In the genomic region with DNA sequence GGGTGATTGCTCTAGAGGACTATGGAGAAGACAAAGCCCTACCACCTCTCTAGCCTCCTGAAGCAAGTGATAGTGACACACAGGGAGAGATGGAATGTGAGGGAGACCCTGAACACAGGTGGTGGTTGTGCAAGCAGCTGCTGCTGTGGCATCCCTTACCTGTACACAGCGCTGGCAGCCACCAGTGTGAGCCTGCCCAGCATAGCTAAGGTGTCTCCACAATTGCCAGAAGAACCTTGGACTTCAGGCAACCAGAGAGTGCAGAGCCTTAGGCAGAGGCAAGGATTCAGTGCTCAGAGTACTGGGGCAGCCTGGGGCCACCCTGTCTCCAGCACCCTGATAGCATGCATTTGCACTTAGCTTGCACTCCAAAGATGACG, we compare ENCODE assay signal across 8 mouse cellular contexts.
DNase-seq lines count a peak whose midpoint lies in the region; ATAC-seq and TF ChIP-seq lines count a peak whose summit lies in the region.

No protein-coding gene starts in this region.

- no peak for DNase-seq in heart, embryonic 10.5 days (ENCODE audit: low spot score)
- no peak for DNase-seq in heart, postnatal 36 days
- DNase-seq in testis, postnatal 10 days (ENCODE audit: low spot score): peak; percentile 22
- no peak for DNase-seq in testis, postnatal 14 days (ENCODE audit: low spot score)
- no peak for DNase-seq in liver, embryonic 14.5 days (ENCODE audit: low read depth in 3 of 3, low spot score in 3 of 3)
- DNase-seq in stomach, postnatal 0 days (ENCODE audit: low spot score): no peak
- no peak for DNase-seq in adrenal gland, postnatal 4 days (ENCODE audit: low spot score in 2 of 2)
- DNase-seq in gastrocnemius, postnatal 14 days: no peak

- TF ChIP-seq CTCF in liver, embryonic 14.5 days (IDR thresholded peaks at IDR 0.05; ENCODE audit: low read depth): no peak
- no peak for TF ChIP-seq CTCF in stomach, postnatal 0 days (IDR thresholded peaks at IDR 0.05; ENCODE audit: low read depth)

- no peaks in the 10 kb centered on the region for H3K36me3 ChIP-seq in heart, embryonic 10.5 days
- no peaks in the 10 kb centered on the region for H3K36me3 ChIP-seq in liver, embryonic 14.5 days (replicated peaks; ENCODE audit: control insufficient read depth, insufficient read depth, low read depth)
- no peaks in the 10 kb centered on the region for H3K36me3 ChIP-seq in stomach, postnatal 0 days (ENCODE audit: control insufficient read depth, insufficient read depth, low read length)

- H3K4me3 ChIP-seq in heart, embryonic 10.5 days: peak overlapping the region; percentile 44
- no peak overlapping the region for H3K4me3 ChIP-seq in liver, embryonic 14.5 days (ENCODE audit: insufficient read depth in 1 of 2, low read depth in 2 of 2, low read length in 2 of 2)
- H3K4me3 ChIP-seq in stomach, postnatal 0 days (ENCODE audit: low read depth, low read length): 0 out of 2 replicates have a peak overlapping the region, but pooled peaks have one; percentile 6

- TF ChIP-seq EP300 in liver, embryonic 14.5 days (IDR thresholded peaks at IDR 0.05; ENCODE audit: low read depth): no peak
- TF ChIP-seq EP300 in stomach, postnatal 0 days (optimal IDR thresholded peaks at IDR 0.05): no peak

- peak overlapping the region; percentile 37; the same call in 1 of the 2 replicates for H3K4me2 ChIP-seq in liver, embryonic 14.5 days (ENCODE audit: low read depth)
- peak overlapping the region; percentile 44 for H3K4me2 ChIP-seq in stomach, postnatal 0 days (replicated peaks; ENCODE audit: low read depth)

- H3K9ac ChIP-seq in liver, embryonic 14.5 days (replicated peaks): no peak overlapping the region
- H3K9ac ChIP-seq in stomach, postnatal 0 days (ENCODE audit: low read length): no peak overlapping the region

- ATAC-seq in liver, embryonic 14.5 days (ENCODE audit: insufficient read depth): no peak
- ATAC-seq in stomach, postnatal 0 days (ENCODE audit: low FRiP score, low TSS enrichment): peak; percentile 54; the same call in 1 of the 2 replicates

- 31% methylated on average over 2 of the region's 2 CpGs for WGBS in heart, embryonic 10.5 days
- WGBS in liver, embryonic 14.5 days (ENCODE audit: insufficient replicate concordance): 29% methylated on average over 2 of the region's 2 CpGs
- WGBS in stomach, postnatal 0 days: 21% methylated on average over 2 of the region's 2 CpGs

- no peaks in the 10 kb centered on the region for H3K27me3 ChIP-seq in heart, embryonic 10.5 days (ENCODE audit: insufficient read depth, poor library complexity, severe bottlenecking)
- no peaks in the 10 kb centered on the region for H3K27me3 ChIP-seq in liver, embryonic 14.5 days (ENCODE audit: control insufficient read depth, insufficient read depth, low read length)
- H3K27me3 ChIP-seq in stomach, postnatal 0 days (ENCODE audit: control insufficient read depth, insufficient read depth, low read length): no peaks in the 10 kb centered on the region

- intact Hi-C loops in heart, postnatal 36 days (cut with DNase I): no loop called here
- intact Hi-C loops in gastrocnemius, postnatal 14 days (cut with DNase I; ENCODE audit: low total_unique reads): no loop called here

- H3K27ac ChIP-seq in heart, embryonic 10.5 days: no peak overlapping the region
- no peak overlapping the region for H3K27ac ChIP-seq in liver, embryonic 14.5 days
- no peak overlapping the region for H3K27ac ChIP-seq in stomach, postnatal 0 days (replicated peaks)

- H3K9me3 ChIP-seq in heart, embryonic 10.5 days: no peaks in the 10 kb centered on the region
- H3K9me3 ChIP-seq in liver, embryonic 14.5 days (ENCODE audit: control insufficient read depth, low read length): no peaks in the 10 kb centered on the region
- no peaks in the 10 kb centered on the region for H3K9me3 ChIP-seq in stomach, postnatal 0 days (ENCODE audit: control insufficient read depth, low read length)

- H3K4me1 ChIP-seq in heart, embryonic 10.5 days: peaks cover 7% of the 10 kb centered on the region; the same call in 1 of the 2 replicates
- H3K4me1 ChIP-seq in liver, embryonic 14.5 days (replicated peaks; ENCODE audit: control insufficient read depth in 2 of 2, insufficient read depth in 2 of 2, low read length in 1 of 2): no peaks in the 10 kb centered on the region; a peak in 1 of 4 replicates
- no peaks in the 10 kb centered on the region for H3K4me1 ChIP-seq in stomach, postnatal 0 days (replicated peaks; ENCODE audit: control insufficient read depth, insufficient read depth)

Comparison
In these comparisons a context has a peak if more than half of its experiments do, and no peak if none do; other contexts are left out.
1. H3K4me3 ChIP-seq: peak in heart, embryonic 10.5 days (single experiment) and stomach, postnatal 0 days (single experiment); none in liver, embryonic 14.5 days (0 of 2).